In genomic region chr8:122442781-122443180, GRCm38 (mm10) we compare ENCODE assay signal across 8 mouse cellular contexts. TPM values are rescaled to one million over a fixed set of nuclear protein-coding genes. Genes with fewer than 3 reads are reported as not detected.
A peak's percentile ranks its signal among the peaks of the same experiment; 100 is the strongest.
DNase-seq lines count a peak whose midpoint lies in the region; ATAC-seq and TF ChIP-seq lines count a peak whose summit lies in the region.

No protein-coding gene starts in this region.

- no peak for TF ChIP-seq EP300 in liver, postnatal 0 days (IDR thresholded peaks at IDR 0.05; ENCODE audit: low read depth)

- H3K9me3 ChIP-seq in heart, embryonic 12.5 days (replicated peaks) = no peaks in the 10 kb centered on the region
- no peaks in the 10 kb centered on the region for H3K9me3 ChIP-seq in ES-E14 (ENCODE audit: control insufficient read depth, insufficient read depth, low read depth, low read length)
- H3K9me3 ChIP-seq in forebrain, embryonic 14.5 days (replicated peaks; ENCODE audit: control insufficient read depth, low read length) = no peaks in the 10 kb centered on the region
- H3K9me3 ChIP-seq in liver, postnatal 0 days (ENCODE audit: low read length) = no peaks in the 10 kb centered on the region

- H3K4me3 ChIP-seq in heart, embryonic 12.5 days = peak overlapping the region; percentile 72
- peak overlapping the region; percentile 84 to 97 for H3K4me3 ChIP-seq in ES-E14 (ENCODE audit: insufficient read depth in 1 of 2, low read depth in 1 of 2, low read length in 2 of 2, poor library complexity in 1 of 2, severe bottlenecking in 1 of 2)
- peak overlapping the region; percentile 70 for H3K4me3 ChIP-seq in forebrain, embryonic 14.5 days (ENCODE audit: low read depth, low read length)
- peak overlapping the region; percentile 70 for H3K4me3 ChIP-seq in liver, postnatal 0 days (ENCODE audit: low read depth, low read length)

- in situ Hi-C loops in ES-E14 (cut with MboI; ENCODE audit: low sequenced_read_pairs in 2 of 2, unreplicated experiment in 2 of 2) = no loop called here

- peaks cover 35% of the 10 kb centered on the region for H3K4me1 ChIP-seq in heart, embryonic 12.5 days (replicated peaks)
- H3K4me1 ChIP-seq in ES-E14 (ENCODE audit: control insufficient read depth in 2 of 2, insufficient read depth in 2 of 2, low read length in 2 of 2, poor library complexity in 1 of 2) = peaks cover 0 to 12% of the 10 kb centered on the region in 2 experiments; a peak in 1 of 4 replicates
- peaks cover 14% of the 10 kb centered on the region; the same call in 1 of the 2 replicates for H3K4me1 ChIP-seq in forebrain, embryonic 14.5 days (ENCODE audit: control insufficient read depth, insufficient read depth, low read length)
- H3K4me1 ChIP-seq in liver, postnatal 0 days (ENCODE audit: insufficient read depth) = peaks cover 29% of the 10 kb centered on the region

- DNase-seq in heart, postnatal 10 days = no peak
- DNase-seq in ES-E14 (ENCODE audit: low read depth, low spot score) = no peak
- no peak for DNase-seq in forebrain, embryonic 14.5 days (ENCODE audit: low spot score)
- DNase-seq in liver, postnatal 0 days = no peak
- no peak for DNase-seq in Muller cell, postnatal 12 days (ENCODE audit: inconsistent ontology term)
- DNase-seq in urinary bladder, postnatal 10 days (ENCODE audit: low spot score) = no peak
- DNase-seq in right cerebral cortex, postnatal 10 days (ENCODE audit: low spot score in 2 of 2) = no peak

- no peaks in the 10 kb centered on the region for H3K27me3 ChIP-seq in heart, embryonic 12.5 days (replicated peaks)
- no peaks in the 10 kb centered on the region for H3K27me3 ChIP-seq in forebrain, embryonic 14.5 days (replicated peaks; ENCODE audit: control insufficient read depth, insufficient read depth, low read length)
- H3K27me3 ChIP-seq in liver, postnatal 0 days (ENCODE audit: insufficient read depth, low read length) = no peaks in the 10 kb centered on the region

- intact Hi-C loops in heart, postnatal 10 days (cut with DNase I) = loop anchor here (10.0 kb wide), 1 partner anchor 168 kb away; no protein-coding TSS in a partner anchor

- 1% methylated on average over 12 of the region's 12 CpGs for WGBS in heart, embryonic 12.5 days
- under 1% methylated on average over 12 of the region's 12 CpGs for WGBS in forebrain, embryonic 14.5 days
- WGBS in liver, postnatal 0 days (ENCODE audit: insufficient replicate concordance) = 2% methylated on average over 12 of the region's 12 CpGs

- H3K36me3 ChIP-seq in heart, embryonic 12.5 days = peaks cover 18% of the 10 kb centered on the region
- H3K36me3 ChIP-seq in ES-E14 (ENCODE audit: control insufficient read depth, insufficient read depth, low read length, poor library complexity, severe bottlenecking) = peaks cover 9% of the 10 kb centered on the region; the same call in 1 of the 2 replicates
- H3K36me3 ChIP-seq in forebrain, embryonic 14.5 days (ENCODE audit: control insufficient read depth, insufficient read depth, low read length) = peaks cover 9% of the 10 kb centered on the region
- peaks cover 9% of the 10 kb centered on the region; the same call in 1 of the 2 replicates for H3K36me3 ChIP-seq in liver, postnatal 0 days (replicated peaks; ENCODE audit: insufficient read depth, low read length)

- peak overlapping the region; percentile 65 for H3K27ac ChIP-seq in heart, embryonic 12.5 days (ENCODE audit: poor library complexity, severe bottlenecking)
- 0 out of 2 replicates have a peak overlapping the region, but pooled peaks have one; percentile 35 for H3K27ac ChIP-seq in ES-E14 (ENCODE audit: insufficient read depth, low read depth, low read length, poor library complexity, severe bottlenecking)
- peak overlapping the region; percentile 79 for H3K27ac ChIP-seq in forebrain, embryonic 14.5 days (ENCODE audit: low read depth, low read length)
- H3K27ac ChIP-seq in liver, postnatal 0 days (ENCODE audit: low read depth) = peak overlapping the region; percentile 69

- TF ChIP-seq CTCF in liver, postnatal 0 days (IDR thresholded peaks at IDR 0.05; ENCODE audit: low read depth) = no peak

- ATAC-seq in heart, embryonic 12.5 days (ENCODE audit: insufficient number of reproducible peaks, low FRiP score) = peak; percentile 0; the same call in 1 of the 2 replicates
- no peak for ATAC-seq in forebrain, embryonic 14.5 days
- ATAC-seq in liver, postnatal 0 days = no peak

- peak overlapping the region; percentile 88 for H3K9ac ChIP-seq in heart, embryonic 12.5 days
- H3K9ac ChIP-seq in ES-E14 (ENCODE audit: insufficient read depth, low read depth, low read length, poor library complexity, severe bottlenecking) = peak overlapping the region; percentile 81
- H3K9ac ChIP-seq in forebrain, embryonic 14.5 days (ENCODE audit: low read length) = peak overlapping the region; percentile 77
- H3K9ac ChIP-seq in liver, postnatal 0 days (replicated peaks) = peak overlapping the region; percentile 73

- peak overlapping the region; percentile 96 for H3K4me2 ChIP-seq in heart, embryonic 12.5 days
- peak overlapping the region; percentile 94 for H3K4me2 ChIP-seq in forebrain, embryonic 14.5 days (ENCODE audit: low read length)
- peak overlapping the region; percentile 100 for H3K4me2 ChIP-seq in liver, postnatal 0 days (ENCODE audit: low read depth, low read length)

TF ChIP-seq in ES-E14, 5 proteins besides CTCF, POLR2A, EP300 and RAD21:
- TF ChIP-seq MAFK (IDR thresholded peaks at IDR 0.05; ENCODE audit: insufficient read depth, low read depth, low read length) = no peak
- TF ChIP-seq ZC3H11A (IDR thresholded peaks at IDR 0.05; ENCODE audit: borderline replicate concordance, low read depth, low read length) = no peak
- TF ChIP-seq HCFC1 (IDR thresholded peaks at IDR 0.05; ENCODE audit: borderline replicate concordance, insufficient read depth, low read length) = peak; percentile 15; the same call in 1 of the 2 replicates
- no peak for TF ChIP-seq CHD2 (IDR thresholded peaks at IDR 0.05; ENCODE audit: low read depth, low read length)
- no peak for TF ChIP-seq ZNF384 (IDR thresholded peaks at IDR 0.05; ENCODE audit: low read depth, low read length)

RNA-seq across cellular contexts. Expression of gene Mvd, which starts 0.4 kb away (rescaled TPM):
- 22.8 and 24.1 TPM in 2 replicates for polyA plus RNA-seq in heart, embryonic 12.5 days (2016; fragmentation: Nextera tagmentation; extraction: Ambion mirVana)
- total RNA-seq in heart, postnatal 10 days (2021) = 1 to 10 TPM; 5.4 to 5.7 TPM
- 30.4 and 35.2 TPM in 2 replicates for total RNA-seq in ES-E14 (2012; rRNA removed)
- polyA plus RNA-seq in forebrain, embryonic 14.5 days (2014; fragmentation: Nextera tagmentation; extraction: Ambion mirVana) = 41.8 and 51.9 TPM in 2 replicates
- polyA plus RNA-seq in liver, postnatal 0 days (2015; fragmentation: Nextera tagmentation; extraction: Ambion mirVana) = 4.9 and 5.8 TPM in 2 replicates

RNA-seq across cellular contexts. Expression of gene Cyba, which starts 10.1 kb away (rescaled TPM):
- polyA plus RNA-seq in heart, embryonic 12.5 days (2016; fragmentation: Nextera tagmentation; extraction: Ambion mirVana) = 175 and 182 TPM in 2 replicates
- 10 to 100 TPM; 61.8 to 63.9 TPM for total RNA-seq in heart, postnatal 10 days (2021)
- total RNA-seq in ES-E14 (2012; rRNA removed) = 78.7 and 107 TPM in 2 replicates
- 33.5 and 39.3 TPM in 2 replicates for polyA plus RNA-seq in forebrain, embryonic 14.5 days (2014; fragmentation: Nextera tagmentation; extraction: Ambion mirVana)
- polyA plus RNA-seq in liver, postnatal 0 days (2015; fragmentation: Nextera tagmentation; extraction: Ambion mirVana) = 211 and 220 TPM in 2 replicates

RNA-seq across cellular contexts. Expression of gene Snai3, which starts 17.8 kb away (rescaled TPM):
- 2.1 and 2.3 TPM in 2 replicates for polyA plus RNA-seq in heart, embryonic 12.5 days (2016; fragmentation: Nextera tagmentation; extraction: Ambion mirVana)
- under 1 TPM; 0.52 to 0.53 TPM for total RNA-seq in heart, postnatal 10 days (2021)
- total RNA-seq in ES-E14 (2012; rRNA removed) = 4.2 and 8.2 TPM in 2 replicates
- polyA plus RNA-seq in forebrain, embryonic 14.5 days (2014; fragmentation: Nextera tagmentation; extraction: Ambion mirVana) = not detected in 2 replicates
- polyA plus RNA-seq in liver, postnatal 0 days (2015; fragmentation: Nextera tagmentation; extraction: Ambion mirVana) = 1.4 and 3.4 TPM in 2 replicates

RNA-seq across cellular contexts. Expression of gene Il17c, which starts 21.0 kb away (rescaled TPM):
- polyA plus RNA-seq in heart, embryonic 12.5 days (2016; fragmentation: Nextera tagmentation; extraction: Ambion mirVana) = not detected in 2 replicates
- total RNA-seq in heart, postnatal 10 days (2021) = not detected
- total RNA-seq in ES-E14 (2012; rRNA removed) = 0.58 TPM in 1 of 2 replicates, not detected in the other
- polyA plus RNA-seq in forebrain, embryonic 14.5 days (2014; fragmentation: Nextera tagmentation; extraction: Ambion mirVana) = not detected in 2 replicates
- polyA plus RNA-seq in liver, postnatal 0 days (2015; fragmentation: Nextera tagmentation; extraction: Ambion mirVana) = not detected in 2 replicates

RNA-seq across cellular contexts. Expression of gene Rnf166, which starts 33.1 kb away (rescaled TPM):
- polyA plus RNA-seq in heart, embryonic 12.5 days (2016; fragmentation: Nextera tagmentation; extraction: Ambion mirVana) = 33.7 and 39.7 TPM in 2 replicates
- 10 to 100 TPM; 28.2 to 32.0 TPM for total RNA-seq in heart, postnatal 10 days (2021)
- 10.8 and 15.0 TPM in 2 replicates for total RNA-seq in ES-E14 (2012; rRNA removed)
- 28.8 and 32.2 TPM in 2 replicates for polyA plus RNA-seq in forebrain, embryonic 14.5 days (2014; fragmentation: Nextera tagmentation; extraction: Ambion mirVana)
- polyA plus RNA-seq in liver, postnatal 0 days (2015; fragmentation: Nextera tagmentation; extraction: Ambion mirVana) = 18.5 and 18.9 TPM in 2 replicates
